Mouse (Mus musculus) bone marrow macrophage, adult 2 months (primary cell): Measurements from ENCODE around the gene Psmd14. TPM values are rescaled to one million over a fixed set of nuclear protein-coding genes. Genes with fewer than 3 reads are reported as not detected.

Source experiments
- H3K27ac ChIP-seq: 2 replicates; pipeline ENCODE4 v1.5.1; 2012; ENCODE audit warnings: low read depth, low read length; ENCODE audit not compliant: insufficient read depth
- H3K4me1 ChIP-seq: 2 replicates; pipeline ENCODE4 v1.6.1; 2012; ENCODE audit warnings: low read length; ENCODE audit not compliant: control insufficient read depth, insufficient read depth
- H3K4me3 ChIP-seq: 2 replicates; pipeline ENCODE4 v1.5.1; 2012; ENCODE audit warnings: mild to moderate bottlenecking, low read length, moderate library complexity; ENCODE audit not compliant: insufficient read depth
- CTCF ChIP-seq: IDR thresholded peaks from 2 replicates; pipeline ENCODE4 v1.5.1; 2012; ENCODE audit warnings: low read depth, mild to moderate bottlenecking, low read length, moderate library complexity
- POLR2A ChIP-seq: IDR thresholded peaks from 2 replicates; pipeline ENCODE4 v1.6.1; 2012; ENCODE audit warnings: mild to moderate bottlenecking, low read depth, low read length, borderline replicate concordance
- polyA plus RNA-seq: library from polyadenylated mRNA; stranded (reverse); fragments of >200 nt; gene quantifications from 2 replicates; pipeline ENCODE4 v1.2.4, GENCODE M21; 2012; ENCODE audit not compliant: missing spikeins, insufficient read depth, insufficient read length

Gene Psmd14
- polyA plus RNA-seq, 1 experiment = 70.9 TPM

- 0 out of 2 replicates have a peak overlapping the region, but pooled peaks have one; percentile 4 for H3K27ac ChIP-seq
- peak overlapping the region; percentile 74 for H3K4me3 ChIP-seq
- no peak for TF ChIP-seq POLR2A
- no peak for TF ChIP-seq CTCF
- peaks cover 10% of the 10 kb centered on the region for H3K4me1 ChIP-seq
Observed at GRCm38 (mm10) chr2:61712526-61712925, 1.0 kb downstream of the Psmd14 start.

GRCm38 (mm10) chr2:61722401-61722982 lies 11.0 kb downstream of the Psmd14 start:
- H3K4me3 ChIP-seq = no peak overlapping the region
- no peak for TF ChIP-seq CTCF
- H3K4me1 ChIP-seq = peaks cover 9% of the 10 kb centered on the region; the same call in 1 of the 2 replicates
- no peak overlapping the region for H3K27ac ChIP-seq

GRCm38 (mm10) chr2:61732802-61733486 lies 21.4 kb downstream of the Psmd14 start:
- TF ChIP-seq CTCF = no peak
- TF ChIP-seq POLR2A = no peak
- no peak overlapping the region for H3K27ac ChIP-seq
- H3K4me1 ChIP-seq = peaks cover 9% of the 10 kb centered on the region
- no peak overlapping the region for H3K4me3 ChIP-seq

- Histone ChIP-seq H3K4me3 (no peak overlapping the region), H3K27ac (no peak overlapping the region), H3K4me1 (peaks cover 9% of the 10 kb centered on the region)
- no peak for TF ChIP-seq CTCF
- TF ChIP-seq POLR2A = no peak
Observed at GRCm38 (mm10) chr2:61734175-61734574, 22.7 kb downstream of the Psmd14 start.

GRCm38 (mm10) chr2:61746051-61746450 lies 34.6 kb downstream of the Psmd14 start:
- no peak overlapping the region for H3K4me3 ChIP-seq
- H3K27ac ChIP-seq = no peak overlapping the region
- H3K4me1 ChIP-seq = peaks cover 10% of the 10 kb centered on the region
- TF ChIP-seq POLR2A = no peak
- TF ChIP-seq CTCF = no peak

GRCm38 (mm10) chr2:61746580-61746979 lies 35.1 kb downstream of the Psmd14 start:
- Histone ChIP-seq H3K4me3 (no peak overlapping the region), H3K4me1 (peaks cover 10% of the 10 kb centered on the region), H3K27ac (no peak overlapping the region)
- no peak for TF ChIP-seq POLR2A

- no peak for TF ChIP-seq CTCF
- TF ChIP-seq POLR2A = no peak
- Histone ChIP-seq H3K4me3 (no peak overlapping the region), H3K27ac (no peak overlapping the region), H3K4me1 (peaks cover 10% of the 10 kb centered on the region)
Observed at GRCm38 (mm10) chr2:61747411-61747810, 35.9 kb downstream of the Psmd14 start.

- H3K4me3 ChIP-seq = no peak overlapping the region
- TF ChIP-seq POLR2A = no peak
- no peak for TF ChIP-seq CTCF
- H3K27ac ChIP-seq = no peak overlapping the region
- H3K4me1 ChIP-seq = peaks cover 4% of the 10 kb centered on the region; the same call in 1 of the 2 replicates
Observed at GRCm38 (mm10) chr2:61750702-61751101, 39.2 kb downstream of the Psmd14 start.

GRCm38 (mm10) chr2:61751286-61751685 lies 39.8 kb downstream of the Psmd14 start:
- H3K4me3 ChIP-seq = no peak overlapping the region
- TF ChIP-seq POLR2A = no peak
- no peak for TF ChIP-seq CTCF
- H3K4me1 ChIP-seq = 0 out of 2 replicates have a peak, but pooled peaks cover under 1% of the 10 kb centered on the region
- H3K27ac ChIP-seq = no peak overlapping the region

GRCm38 (mm10) chr2:61752362-61752761 lies 40.9 kb downstream of the Psmd14 start:
- Histone ChIP-seq H3K4me1 (no peaks in the 10 kb centered on the region), H3K27ac (no peak overlapping the region), H3K4me3 (no peak overlapping the region)
- TF ChIP-seq CTCF = no peak
- TF ChIP-seq POLR2A = no peak

GRCm38 (mm10) chr2:61754989-61755388 lies 43.5 kb downstream of the Psmd14 start:
- H3K27ac ChIP-seq = no peak overlapping the region
- no peak overlapping the region for H3K4me3 ChIP-seq
- TF ChIP-seq POLR2A = no peak
- TF ChIP-seq CTCF = no peak
- H3K4me1 ChIP-seq = no peaks in the 10 kb centered on the region
